Mouse (Mus musculus) spleen, adult 2 months (tissue): ENCODE results near the gene 4931409K22Rik. TPM values are rescaled to one million over a fixed set of nuclear protein-coding genes. Genes with fewer than 3 reads are reported as not detected.
"Not testable (repeated sequence)": the region's sequence is repeated elsewhere in the genome, so short reads cannot be mapped to it uniquely, and the experiment has no call there.

ENCODE experiments used
- DNase-seq, 2 experiments: peaks; one replicate each; pipeline versions ENCODE4 v3.0.0 to v3.0.0-alpha.2; 2012 to 2021; ENCODE audit warnings: low spot score in 2 of 2, low read depth in 1 of 2
- H3K27ac ChIP-seq: fragments of 200-500 bp; 2 replicates; pipeline ENCODE4 v1.5.1; 2012; ENCODE audit warnings: low read length, inconsistent platforms; ENCODE audit not compliant: insufficient read depth
- H3K27me3 ChIP-seq: fragments of 200-500 bp; 2 replicates; pipeline ENCODE4 v1.6.1; 2012; ENCODE audit warnings: mild to moderate bottlenecking, moderate library complexity, low read length, inconsistent platforms; ENCODE audit not compliant: control insufficient read depth, insufficient read depth
- H3K36me3 ChIP-seq: fragments of 200-500 bp; 2 replicates; pipeline ENCODE4 v1.6.1; 2012; ENCODE audit warnings: mild to moderate bottlenecking, low read length, inconsistent platforms; ENCODE audit not compliant: control insufficient read depth, insufficient read depth
- H3K4me1 ChIP-seq: fragments of 200-500 bp; 2 replicates; pipeline ENCODE4 v1.6.1; 2011; ENCODE audit warnings: inconsistent platforms; ENCODE audit not compliant: control insufficient read depth, insufficient read depth, insufficient read length
- H3K4me3 ChIP-seq: fragments of 200-500 bp; 2 replicates; pipeline ENCODE4 v1.5.1; 2011; ENCODE audit warnings: mild to moderate bottlenecking, inconsistent platforms; ENCODE audit not compliant: insufficient read depth, insufficient read length; ENCODE audit errors: extremely low read depth
- CTCF ChIP-seq: fragments of 200-500 bp; IDR thresholded peaks from 2 replicates; pipeline ENCODE4 v1.5.1; 2011; ENCODE audit warnings: mild to moderate bottlenecking, inconsistent platforms; ENCODE audit not compliant: insufficient read depth, insufficient read length, insufficient replicate concordance; ENCODE audit errors: extremely low read depth
- POLR2A ChIP-seq: fragments of 200-500 bp; IDR thresholded peaks from 2 replicates; pipeline ENCODE4 v1.6.1; 2011; ENCODE audit warnings: low read depth, low read length, inconsistent platforms
- WGBS: fragments of 180-500 bp; shearing (Covaris S2); methylation state at CpG from one replicate; pipeline ENCODE4 v1.1.7; 2018; 5-methylcytosine and 5-hydroxymethylcytosine counted together
- polyA plus RNA-seq: library from polyadenylated mRNA; depleted of rRNA; stranded (reverse); fragments of >200 nt; gene quantifications from 2 replicates; pipeline ENCODE4 v1.2.3, GENCODE M21; 2012

The 4931409K22Rik gene
- polyA plus RNA-seq, 1 experiment, result not detected

DNA sequence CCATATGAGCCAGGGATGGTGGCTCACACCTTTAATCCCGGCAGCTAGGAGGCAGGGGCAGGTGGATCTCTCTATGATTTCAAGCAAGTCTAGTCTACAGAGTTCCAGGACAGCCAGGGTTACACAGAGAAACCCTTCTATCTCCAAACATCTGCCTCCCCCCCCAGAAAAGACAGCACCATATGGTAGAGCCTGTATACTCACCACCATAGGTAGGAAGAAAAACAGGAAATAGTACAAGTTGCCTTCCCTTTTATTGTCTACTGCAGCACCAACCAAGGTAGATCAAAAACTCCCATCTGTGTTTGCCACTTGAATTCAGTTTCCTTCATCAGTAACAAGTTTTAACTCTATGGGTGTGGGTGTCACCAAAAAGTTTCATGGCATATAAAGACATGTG lies 19.3 kb upstream of the 4931409K22Rik start:
- WGBS, result 92% methylated on average over 1 of the region's 1 CpGs
- TF ChIP-seq CTCF (no peak), POLR2A (no peak)
- Histone ChIP-seq H3K4me3 (no peak overlapping the region), H3K36me3 (peaks cover 24% of the 10 kb centered on the region), H3K27ac (no peak overlapping the region), H3K4me1 (peaks cover 2% of the 10 kb centered on the region; the same call in 1 of the 2 replicates), H3K27me3 (no peaks in the 10 kb centered on the region)
- no peak for DNase-seq

DNA sequence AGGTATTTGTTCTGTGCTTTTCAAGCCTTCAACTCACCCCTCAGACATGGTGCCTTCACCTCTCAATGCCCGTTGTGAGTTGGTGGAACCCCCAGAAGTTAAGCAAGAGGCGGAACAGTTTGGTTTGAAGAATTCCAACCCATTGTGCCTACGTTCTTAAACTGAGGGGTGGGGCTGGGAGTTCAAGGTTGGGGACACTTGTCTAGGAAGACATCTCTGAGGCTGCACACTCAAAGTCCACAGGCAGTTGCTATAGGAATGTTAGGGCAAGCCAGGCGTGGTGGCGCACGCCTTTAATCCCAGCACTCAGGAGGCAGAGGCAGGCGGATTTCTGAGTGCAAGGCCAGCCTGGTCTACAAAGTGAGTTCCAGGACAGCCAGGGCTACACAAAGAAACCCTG lies 1.3 kb downstream of the 4931409K22Rik start:
- not testable (repeated sequence) for DNase-seq

DNA sequence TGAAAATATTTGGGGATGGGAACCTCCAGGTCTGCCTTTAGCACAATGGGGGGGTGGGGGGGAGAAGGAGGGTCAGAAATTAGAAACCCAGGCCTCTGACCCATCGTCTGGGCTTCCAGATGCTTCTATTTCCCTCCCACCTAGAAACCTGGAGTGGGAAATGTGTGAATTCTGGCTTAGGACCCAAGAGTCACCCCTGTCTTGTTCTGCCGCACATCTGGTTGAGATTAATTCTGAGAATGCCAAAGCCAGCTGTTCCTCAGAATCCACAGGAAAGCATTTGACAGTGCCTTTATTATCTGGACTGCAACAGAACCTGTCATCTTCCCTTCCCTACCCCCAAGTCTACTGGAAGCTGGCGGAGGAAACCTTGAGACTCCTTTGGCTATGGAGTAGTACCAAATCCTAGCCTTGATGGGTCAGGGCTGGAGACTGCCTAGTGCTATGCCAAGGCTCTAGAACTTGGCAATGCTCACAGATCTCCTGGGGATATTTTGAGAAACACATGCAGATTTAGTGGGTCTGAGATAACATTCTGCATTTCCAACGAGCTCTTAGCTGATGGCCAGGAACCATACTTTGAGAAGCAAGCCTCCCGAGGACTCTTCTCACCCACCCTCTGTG lies 2.9 kb downstream of the 4931409K22Rik start:
- 75% methylated on average over 5 of the region's 5 CpGs for WGBS
- Histone ChIP-seq H3K27me3 (no peaks in the 10 kb centered on the region), H3K36me3 (no peaks in the 10 kb centered on the region), H3K27ac (no peak overlapping the region), H3K4me3 (no peak overlapping the region), H3K4me1 (no peaks in the 10 kb centered on the region)
- no peak for DNase-seq
- TF ChIP-seq POLR2A (no peak), CTCF (no peak)

More for the DNA sequence above, 1.3 kb downstream of the 4931409K22Rik start:
- H3K36me3 ChIP-seq, H3K27me3 ChIP-seq, H3K4me1 ChIP-seq, H3K4me3 ChIP-seq, H3K27ac ChIP-seq: not testable (repeated sequence)
- 91% methylated on average over 7 of the region's 7 CpGs for WGBS

DNA sequence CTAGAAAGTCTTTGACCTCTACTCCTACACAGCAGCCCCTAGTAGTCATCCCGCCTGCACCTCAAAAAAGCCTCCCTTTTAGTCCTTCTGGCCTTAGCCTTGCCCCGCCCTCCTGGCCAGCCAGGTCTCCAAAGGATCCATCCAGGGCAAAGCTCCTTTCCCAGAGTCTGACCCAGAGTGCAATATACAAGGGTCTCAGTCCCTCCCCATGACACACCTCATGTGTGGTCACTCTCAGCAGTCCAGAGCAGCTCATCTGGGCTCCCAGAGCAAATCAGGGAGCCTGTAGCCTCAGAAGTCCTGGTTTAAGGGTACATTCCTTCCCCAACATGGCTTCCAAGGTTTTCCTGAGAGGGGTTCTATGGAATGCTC lies 5.3 kb downstream of the 4931409K22Rik start:
- no peaks in the 10 kb centered on the region for H3K27me3 ChIP-seq
- no peak overlapping the region for H3K27ac ChIP-seq
- no peak overlapping the region for H3K4me3 ChIP-seq
- TF ChIP-seq POLR2A, result no peak
- TF ChIP-seq CTCF, result no peak
- DNase-seq, result no peak
- 59% methylated on average over 2 of the region's 2 CpGs for WGBS
- H3K4me1 ChIP-seq, result no peaks in the 10 kb centered on the region
- no peaks in the 10 kb centered on the region for H3K36me3 ChIP-seq

DNA sequence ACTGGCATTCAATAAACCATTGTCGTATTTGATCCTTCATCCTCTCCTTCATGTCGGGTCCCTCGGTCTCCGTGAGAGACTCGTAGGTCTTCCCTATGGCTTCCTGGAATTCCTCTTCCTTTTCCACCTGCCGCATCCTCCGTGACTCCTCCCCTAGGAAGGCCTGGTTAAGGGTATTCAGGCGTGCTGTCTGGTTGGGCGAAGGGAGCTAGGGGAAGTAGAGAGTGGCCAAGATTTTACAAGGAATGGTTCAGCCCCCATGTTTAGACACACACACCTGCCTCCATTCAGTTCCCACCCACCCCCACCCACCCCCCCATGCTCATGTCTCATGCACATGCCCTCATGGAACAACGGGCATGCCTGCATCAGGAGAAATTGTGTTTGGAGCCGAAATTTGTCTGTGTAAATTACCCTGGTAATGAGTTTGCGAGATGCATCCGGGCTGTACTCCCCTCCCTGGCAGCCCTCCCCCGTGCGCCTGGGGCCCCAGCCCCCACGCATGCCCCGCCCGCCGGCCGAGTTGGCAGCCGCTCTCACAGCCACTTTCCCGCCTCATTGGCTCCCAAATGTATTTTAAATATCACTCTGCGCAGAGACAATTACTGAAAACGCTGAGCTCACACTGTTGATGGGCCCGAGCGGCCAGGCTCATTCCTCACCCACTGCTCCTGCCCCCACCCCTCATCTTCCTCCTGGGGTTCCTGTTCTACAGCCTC lies 5.9 kb downstream of the 4931409K22Rik start:
- no peaks in the 10 kb centered on the region for H3K27me3 ChIP-seq
- TF ChIP-seq POLR2A (no peak), CTCF (no peak)
- DNase-seq, result no peak
- H3K27ac ChIP-seq, result no peak overlapping the region
- no peak overlapping the region for H3K4me3 ChIP-seq
- WGBS, result 29% methylated on average over 26 of the region's 26 CpGs
- H3K36me3 ChIP-seq, result no peaks in the 10 kb centered on the region
- no peaks in the 10 kb centered on the region for H3K4me1 ChIP-seq

DNA sequence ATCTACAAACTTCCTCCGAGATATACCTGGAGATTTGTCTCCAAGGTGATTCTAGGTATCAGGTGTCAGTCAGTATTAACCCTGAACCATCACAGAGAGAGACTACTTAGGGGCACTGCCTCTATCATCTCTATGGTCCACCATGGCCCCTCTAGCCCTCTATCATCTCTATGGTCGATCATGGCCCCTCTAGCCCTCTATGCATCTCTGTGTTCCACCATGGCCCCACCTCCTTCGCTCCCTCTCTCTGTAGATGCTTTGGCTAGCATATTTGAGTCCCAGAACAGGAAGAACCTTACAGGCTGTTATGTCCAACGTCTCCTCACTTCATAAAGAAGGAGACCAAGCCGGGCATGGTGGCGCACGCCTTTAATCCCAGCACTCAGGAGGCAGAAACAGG lies 14.0 kb downstream of the 4931409K22Rik start:
- no peak for DNase-seq
- WGBS, result 79% methylated on average over 7 of the region's 7 CpGs
- Histone ChIP-seq H3K27ac (no peak overlapping the region), H3K4me3 (no peak overlapping the region), H3K36me3 (no peaks in the 10 kb centered on the region), H3K4me1 (no peaks in the 10 kb centered on the region), H3K27me3 (no peaks in the 10 kb centered on the region)
- TF ChIP-seq CTCF (no peak), POLR2A (no peak)

DNA sequence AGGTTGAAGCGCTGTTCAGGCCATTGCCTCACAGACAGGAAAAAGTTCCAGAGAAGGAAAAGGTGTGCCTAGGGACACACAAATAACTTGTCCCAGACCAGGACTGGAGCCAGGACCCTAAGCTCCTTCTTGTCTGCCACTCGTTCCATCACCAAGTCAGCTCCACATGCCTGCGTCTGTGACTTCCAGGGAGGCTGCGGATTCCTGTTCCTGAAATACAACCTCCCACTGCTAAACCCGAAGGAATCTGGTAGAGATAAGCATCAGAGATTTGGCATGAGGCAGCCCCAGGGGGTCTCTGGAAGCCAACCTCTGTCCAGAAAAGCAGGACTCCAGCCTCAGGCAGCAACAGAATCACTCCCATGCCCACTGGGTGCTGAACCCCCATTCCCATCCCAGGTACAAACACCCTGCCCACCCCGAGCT lies 15.5 kb downstream of the 4931409K22Rik start:
- Histone ChIP-seq H3K27me3 (no peaks in the 10 kb centered on the region), H3K4me3 (no peak overlapping the region), H3K4me1 (no peaks in the 10 kb centered on the region), H3K27ac (no peak overlapping the region), H3K36me3 (no peaks in the 10 kb centered on the region)
- DNase-seq, result no peak
- TF ChIP-seq POLR2A (no peak), CTCF (no peak)
- 31% methylated on average over 6 of the region's 6 CpGs for WGBS
